Mouse (Mus musculus) adipocyte (in vitro differentiated cells): ENCODE measurements at regions not wholly inside any gene's neighbourhood (a gene's known extent, or its start where the extent isn't known, plus 50 kb on each side); places are given as distances from the start of the nearest gene placed in this dataset.
A peak's percentile ranks its signal among the peaks of the same experiment; 100 is the strongest.

ENCODE experiments used
- DNase-seq: peaks from one replicate; pipeline ENCODE4 v3.0.0-alpha.2; 2016; ENCODE audit warnings: low spot score

GRCm38 (mm10) chr13:51345321-51345720 lies 63.1 kb upstream of the S1pr3 start:
- no peak for DNase-seq

- peak; percentile 79 for DNase-seq
Observed at GRCm38 (mm10) chr13:51345839-51346550, 62.4 kb upstream of the S1pr3 start.

GRCm38 (mm10) chr13:51348707-51349106 lies 59.7 kb upstream of the S1pr3 start:
- no peak for DNase-seq

- DNase-seq, result no peak
Observed at GRCm38 (mm10) chr13:51349818-51350551, 58.5 kb upstream of the S1pr3 start.

GRCm38 (mm10) chr13:51352874-51353273 lies 55.6 kb upstream of the S1pr3 start:
- no peak for DNase-seq

- no peak for DNase-seq
Observed at GRCm38 (mm10) chr13:51355507-51355906, 52.9 kb upstream of the S1pr3 start.
